Mouse (Mus musculus): ENCODE results near the gene Ppfibp1. TPM values are rescaled to one million over a fixed set of nuclear protein-coding genes. Genes with fewer than 3 reads are reported as not detected.

Gene Ppfibp1
- polyA plus RNA-seq, 1 experiment: 15.5 TPM

GRCm38 (mm10) chr6:146904707-146905106 is 16.4 kb downstream of the Ppfibp1 start:
- Histone ChIP-seq H3K27ac (ENCODE audit: control insufficient read depth, insufficient read depth, low read depth, low read length, poor library complexity) (no peak overlapping the region), H3K4me3 (replicated peaks; ENCODE audit: control insufficient read depth, low read depth, low read length) (no peak overlapping the region), H3K4me1 (ENCODE audit: control insufficient read depth, insufficient read depth, low read length) (no peaks in the 10 kb centered on the region; the same call in 1 of the 2 replicates)
- WGBS: 82% methylated on average over 3 of the region's 3 CpGs
- no peak for TF ChIP-seq POLR2A (IDR thresholded peaks at IDR 0.05; ENCODE audit: borderline replicate concordance, control insufficient read depth, low read depth, low read length)
- no peak for TF ChIP-seq CTCF (IDR thresholded peaks at IDR 0.05; ENCODE audit: control insufficient read depth, insufficient read depth, low read length)

- H3K27ac ChIP-seq (ENCODE audit: control insufficient read depth, insufficient read depth, low read depth, low read length, poor library complexity): no peak overlapping the region
- TF ChIP-seq POLR2A (IDR thresholded peaks at IDR 0.05; ENCODE audit: borderline replicate concordance, control insufficient read depth, low read depth, low read length): no peak
- TF ChIP-seq CTCF (IDR thresholded peaks at IDR 0.05; ENCODE audit: control insufficient read depth, insufficient read depth, low read length): no peak
- no peak overlapping the region for H3K4me3 ChIP-seq (replicated peaks; ENCODE audit: control insufficient read depth, low read depth, low read length)
- no peaks in the 10 kb centered on the region; the same call in 1 of the 2 replicates for H3K4me1 ChIP-seq (ENCODE audit: control insufficient read depth, insufficient read depth, low read length)
- 66% methylated on average over 3 of the region's 3 CpGs for WGBS
Measured at GRCm38 (mm10) chr6:146906000-146906786, 17.9 kb downstream of the Ppfibp1 start.

GRCm38 (mm10) chr6:146907061-146907794 is 18.9 kb downstream of the Ppfibp1 start:
- 66% methylated on average over 5 of the region's 5 CpGs for WGBS
- no peaks in the 10 kb centered on the region; the same call in 1 of the 2 replicates for H3K4me1 ChIP-seq (ENCODE audit: control insufficient read depth, insufficient read depth, low read length)
- no peak overlapping the region for H3K27ac ChIP-seq (ENCODE audit: control insufficient read depth, insufficient read depth, low read depth, low read length, poor library complexity)
- TF ChIP-seq POLR2A (IDR thresholded peaks at IDR 0.05; ENCODE audit: borderline replicate concordance, control insufficient read depth, low read depth, low read length): no peak
- TF ChIP-seq CTCF (IDR thresholded peaks at IDR 0.05; ENCODE audit: control insufficient read depth, insufficient read depth, low read length): no peak
- H3K4me3 ChIP-seq (replicated peaks; ENCODE audit: control insufficient read depth, low read depth, low read length): no peak overlapping the region

- Histone ChIP-seq H3K4me1 (ENCODE audit: control insufficient read depth, insufficient read depth, low read length) (no peaks in the 10 kb centered on the region; the same call in 1 of the 2 replicates), H3K4me3 (replicated peaks; ENCODE audit: control insufficient read depth, low read depth, low read length) (no peak overlapping the region), H3K27ac (ENCODE audit: control insufficient read depth, insufficient read depth, low read depth, low read length, poor library complexity) (no peak overlapping the region)
- TF ChIP-seq POLR2A (IDR thresholded peaks at IDR 0.05; ENCODE audit: borderline replicate concordance, control insufficient read depth, low read depth, low read length) (no peak), CTCF (IDR thresholded peaks at IDR 0.05; ENCODE audit: control insufficient read depth, insufficient read depth, low read length) (no peak)
- 90% methylated on average over 1 of the region's 1 CpGs for WGBS
Measured at GRCm38 (mm10) chr6:146907795-146908190, 19.5 kb downstream of the Ppfibp1 start.

DNA sequence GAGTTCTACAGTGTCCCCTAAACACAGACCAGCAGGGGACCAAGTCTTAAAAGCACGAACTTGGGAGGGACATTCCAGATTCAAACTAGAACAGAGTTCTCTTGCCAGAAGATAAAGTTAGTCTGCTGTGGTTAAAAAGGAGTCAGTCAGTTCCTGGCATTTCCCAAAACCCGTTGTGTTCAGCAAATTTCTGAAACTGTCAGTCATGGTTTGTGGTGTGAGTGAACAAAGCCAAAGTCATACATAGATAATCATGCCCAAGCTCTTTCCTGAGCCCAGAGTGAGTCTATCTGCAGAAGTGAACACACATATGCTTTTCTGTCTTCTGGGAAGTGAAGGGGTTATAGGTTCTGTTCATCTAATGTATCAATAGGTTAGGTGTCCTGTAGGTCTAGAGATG is 20.5 kb downstream of the Ppfibp1 start:
- WGBS: 7% methylated on average over 2 of the region's 2 CpGs
- H3K4me3 ChIP-seq (replicated peaks; ENCODE audit: control insufficient read depth, low read depth, low read length): no peak overlapping the region
- TF ChIP-seq CTCF (IDR thresholded peaks at IDR 0.05; ENCODE audit: control insufficient read depth, insufficient read depth, low read length): no peak
- TF ChIP-seq POLR2A (IDR thresholded peaks at IDR 0.05; ENCODE audit: borderline replicate concordance, control insufficient read depth, low read depth, low read length): no peak
- no peak overlapping the region for H3K27ac ChIP-seq (ENCODE audit: control insufficient read depth, insufficient read depth, low read depth, low read length, poor library complexity)
- peaks cover 3% of the 10 kb centered on the region; the same call in 1 of the 2 replicates for H3K4me1 ChIP-seq (ENCODE audit: control insufficient read depth, insufficient read depth, low read length)

- Histone ChIP-seq H3K4me1 (ENCODE audit: control insufficient read depth, insufficient read depth, low read length) (peaks cover 3% of the 10 kb centered on the region; the same call in 1 of the 2 replicates), H3K27ac (ENCODE audit: control insufficient read depth, insufficient read depth, low read depth, low read length, poor library complexity) (no peak overlapping the region), H3K4me3 (replicated peaks; ENCODE audit: control insufficient read depth, low read depth, low read length) (no peak overlapping the region)
- no peak for TF ChIP-seq POLR2A (IDR thresholded peaks at IDR 0.05; ENCODE audit: borderline replicate concordance, control insufficient read depth, low read depth, low read length)
- TF ChIP-seq CTCF (IDR thresholded peaks at IDR 0.05; ENCODE audit: control insufficient read depth, insufficient read depth, low read length): no peak
- 65% methylated on average over 5 of the region's 5 CpGs for WGBS
Measured at GRCm38 (mm10) chr6:146909725-146910489, 21.6 kb downstream of the Ppfibp1 start.

DNA sequence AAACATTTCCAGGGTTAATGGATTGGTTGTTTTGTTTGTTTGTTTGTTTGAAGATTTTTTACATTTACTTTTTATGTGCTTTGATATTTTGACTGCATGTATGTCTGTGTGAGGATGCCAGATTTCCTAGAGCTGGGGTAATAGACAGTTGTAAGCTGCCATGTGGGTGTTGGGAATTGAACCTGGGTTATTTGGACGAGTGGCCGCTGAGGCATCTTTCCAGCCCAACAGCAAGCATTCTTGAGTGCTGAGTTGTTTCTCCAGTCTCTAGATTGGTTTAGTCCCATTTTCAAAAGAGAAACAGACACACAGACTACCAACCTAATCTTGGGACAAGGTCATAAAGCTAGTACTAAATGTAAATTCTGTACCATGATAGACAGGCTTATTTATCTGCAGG is 22.5 kb downstream of the Ppfibp1 start:
- Histone ChIP-seq H3K27ac (ENCODE audit: control insufficient read depth, insufficient read depth, low read depth, low read length, poor library complexity) (no peak overlapping the region), H3K4me3 (replicated peaks; ENCODE audit: control insufficient read depth, low read depth, low read length) (no peak overlapping the region), H3K4me1 (ENCODE audit: control insufficient read depth, insufficient read depth, low read length) (peaks cover 3% of the 10 kb centered on the region; the same call in 1 of the 2 replicates)
- TF ChIP-seq POLR2A (IDR thresholded peaks at IDR 0.05; ENCODE audit: borderline replicate concordance, control insufficient read depth, low read depth, low read length): no peak
- no peak for TF ChIP-seq CTCF (IDR thresholded peaks at IDR 0.05; ENCODE audit: control insufficient read depth, insufficient read depth, low read length)
- WGBS: 82% methylated on average over 2 of the region's 2 CpGs
